Mouse (Mus musculus) hindbrain, embryonic 11.5 days (tissue): ENCODE results near the gene Mavs. TPM values are rescaled to one million over a fixed set of nuclear protein-coding genes. Genes with fewer than 3 reads are reported as not detected.

Source experiments
- ATAC-seq: fragments of 200-750 bp; cut with Nextera tagmentation; 2 replicates; pipeline ENCODE4 v1.8.0; 2017; ENCODE audit warnings: mild to moderate bottlenecking, moderate TSS enrichment, moderate library complexity; ENCODE audit not compliant: low FRiP score
- DNase-seq: peaks from one replicate; pipeline ENCODE4 v3.0.0-alpha.2; 2015; ENCODE audit warnings: low spot score
- H3K27ac ChIP-seq: fragments of 300-500 bp; sonication (generic); 2 replicates; pipeline ENCODE4 v1.5.1; 2014; ENCODE audit warnings: mild to moderate bottlenecking, low read depth, low read length
- H3K27me3 ChIP-seq: fragments of 300-500 bp; sonication (generic); 2 replicates; pipeline ENCODE4 v1.6.1; 2014; ENCODE audit warnings: mild to moderate bottlenecking, low read length, moderate library complexity, mixed read lengths; ENCODE audit not compliant: control insufficient read depth, insufficient read depth
- H3K36me3 ChIP-seq: fragments of 300-500 bp; sonication (generic); 2 replicates; pipeline ENCODE4 v1.6.1; 2014; ENCODE audit warnings: mild to moderate bottlenecking, low read length, moderate library complexity, mixed read lengths; ENCODE audit not compliant: control insufficient read depth, insufficient read depth
- H3K4me1 ChIP-seq: fragments of 300-500 bp; sonication (generic); replicated peaks from 2 replicates; pipeline ENCODE4 v1.6.1; 2014; ENCODE audit warnings: low read length, mixed read lengths; ENCODE audit not compliant: control insufficient read depth, insufficient read depth
- H3K4me2 ChIP-seq: fragments of 300-500 bp; sonication (generic); replicated peaks from 2 replicates; pipeline ENCODE4 v1.6.1; 2014; ENCODE audit warnings: mild to moderate bottlenecking, low read depth, low read length
- H3K4me3 ChIP-seq: fragments of 300-500 bp; sonication (generic); 2 replicates; pipeline ENCODE4 v1.5.1; 2014; ENCODE audit warnings: low read depth, low read length
- H3K9ac ChIP-seq: fragments of 300-500 bp; sonication (generic); 2 replicates; pipeline ENCODE4 v1.6.1; 2014; ENCODE audit warnings: low read depth, low read length
- H3K9me3 ChIP-seq: fragments of 300-500 bp; sonication (generic); 2 replicates; pipeline ENCODE4 v1.6.1; 2016; ENCODE audit warnings: low read length; ENCODE audit not compliant: control insufficient read depth
- WGBS: fragments of 180-500 bp; shearing (Covaris S2); extraction: QIAGEN DNeasy Blood & Tissue Kit; methylation state at CpG from one replicate; pipeline ENCODE4 v1.1.7; 2014; 5-methylcytosine and 5-hydroxymethylcytosine counted together
- polyA plus RNA-seq: library from polyadenylated mRNA; unstranded; fragments of >200 nt; fragmentation: Nextera tagmentation; extraction: Ambion mirVana; gene quantifications from 2 replicates; pipeline ENCODE4 v1.2.1, GENCODE M21; 2014

Mavs gene
- 8.7 and 10.7 TPM in 2 replicates for polyA plus RNA-seq

DNA sequence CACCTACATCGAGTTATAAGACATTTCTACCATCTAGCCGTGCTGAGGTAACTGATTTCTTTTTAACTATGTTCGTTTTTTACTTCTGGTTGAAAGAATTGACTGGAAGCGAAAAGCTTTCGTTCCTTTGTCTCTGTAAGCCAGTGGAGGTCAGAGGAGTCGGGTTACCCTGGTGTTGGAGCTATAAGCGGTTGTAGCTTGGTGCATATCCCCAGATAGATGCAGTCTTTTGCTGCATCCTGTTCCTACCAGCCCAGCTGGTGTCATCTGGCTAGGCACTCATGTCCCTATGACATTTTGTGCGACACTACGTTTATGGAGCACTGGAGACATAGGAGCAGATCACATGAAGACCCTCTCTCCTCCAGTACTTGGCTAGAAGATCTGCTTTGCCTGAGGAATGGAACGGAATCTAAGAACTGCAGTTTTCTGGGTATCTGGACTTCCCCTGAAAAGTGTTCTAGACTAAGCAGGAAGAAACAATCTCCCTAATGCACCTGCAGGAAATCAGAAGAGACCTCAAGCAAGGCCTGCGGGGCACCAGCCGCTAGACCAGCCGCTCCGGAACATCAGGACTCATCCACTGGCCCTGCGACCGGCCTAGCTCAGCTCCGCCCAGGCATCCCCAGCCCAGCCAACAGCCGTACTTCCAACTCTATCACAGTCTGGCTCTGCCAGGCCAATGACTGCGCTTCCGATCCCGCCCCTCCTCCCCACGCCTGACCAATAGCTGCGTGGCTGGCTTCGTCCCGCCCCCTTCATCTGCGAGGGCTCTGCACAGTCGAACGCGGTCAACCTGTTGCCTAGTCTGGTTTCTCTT, at the start of gene Mavs:
Mavs (plus strand) TSS at position 757 of the 820 bp plus-strand sequence.
- H3K9ac ChIP-seq: peak within 1 kb of the TSS; percentile 73
- H3K4me1 ChIP-seq: peaks cover 5% of the 10 kb centered on the region; the same call in 1 of the 2 replicates
- 8% methylated on average over 29 of the region's 29 CpGs for WGBS
- peak within 1 kb of the TSS; percentile 84 for H3K4me2 ChIP-seq
- H3K36me3 ChIP-seq: no peaks in the 10 kb centered on the region
- peak within 1 kb of the TSS; percentile 10; the same call in 1 of the 2 replicates for H3K27ac ChIP-seq
- peak within 1 kb of the TSS; percentile 53 for H3K4me3 ChIP-seq
- H3K27me3 ChIP-seq: no peaks in the 10 kb centered on the region
- DNase-seq: peak; percentile 94
- ATAC-seq: peak; percentile 100
- no peaks in the 10 kb centered on the region for H3K9me3 ChIP-seq

DNA sequence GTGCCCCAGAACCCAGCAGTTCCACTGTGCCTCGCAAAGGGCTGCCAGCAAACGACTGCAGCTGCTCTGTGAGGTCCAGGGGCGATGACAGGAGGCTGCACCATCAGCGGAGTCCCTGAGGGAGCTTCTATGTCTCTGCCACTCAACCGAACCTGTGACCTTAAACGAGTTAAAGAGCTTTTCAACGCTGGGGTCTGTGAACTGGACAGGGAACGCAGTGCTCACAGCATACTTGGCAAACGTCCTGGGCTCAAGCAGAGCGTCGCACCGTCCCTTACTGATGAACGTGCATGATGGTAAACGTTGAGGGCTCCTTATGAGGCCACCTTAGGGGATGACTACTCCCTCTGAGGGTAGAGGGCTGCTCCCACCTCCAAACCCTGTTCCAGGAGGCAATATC, 47.5 kb upstream of the Mavs start:
- Histone ChIP-seq H3K36me3 (no peaks in the 10 kb centered on the region), H3K9ac (peak overlapping the region; percentile 89; the same call in 1 of the 2 replicates), H3K4me2 (peak overlapping the region; percentile 80), H3K4me1 (peaks cover 11% of the 10 kb centered on the region), H3K4me3 (peak overlapping the region; percentile 72), H3K27ac (peak overlapping the region; percentile 80; the same call in 1 of the 2 replicates), H3K27me3 (no peaks in the 10 kb centered on the region; the same call in 1 of the 2 replicates), H3K9me3 (no peaks in the 10 kb centered on the region)
- DNase-seq: no peak
- WGBS: under 1% methylated on average over 14 of the region's 14 CpGs
- ATAC-seq: no peak

DNA sequence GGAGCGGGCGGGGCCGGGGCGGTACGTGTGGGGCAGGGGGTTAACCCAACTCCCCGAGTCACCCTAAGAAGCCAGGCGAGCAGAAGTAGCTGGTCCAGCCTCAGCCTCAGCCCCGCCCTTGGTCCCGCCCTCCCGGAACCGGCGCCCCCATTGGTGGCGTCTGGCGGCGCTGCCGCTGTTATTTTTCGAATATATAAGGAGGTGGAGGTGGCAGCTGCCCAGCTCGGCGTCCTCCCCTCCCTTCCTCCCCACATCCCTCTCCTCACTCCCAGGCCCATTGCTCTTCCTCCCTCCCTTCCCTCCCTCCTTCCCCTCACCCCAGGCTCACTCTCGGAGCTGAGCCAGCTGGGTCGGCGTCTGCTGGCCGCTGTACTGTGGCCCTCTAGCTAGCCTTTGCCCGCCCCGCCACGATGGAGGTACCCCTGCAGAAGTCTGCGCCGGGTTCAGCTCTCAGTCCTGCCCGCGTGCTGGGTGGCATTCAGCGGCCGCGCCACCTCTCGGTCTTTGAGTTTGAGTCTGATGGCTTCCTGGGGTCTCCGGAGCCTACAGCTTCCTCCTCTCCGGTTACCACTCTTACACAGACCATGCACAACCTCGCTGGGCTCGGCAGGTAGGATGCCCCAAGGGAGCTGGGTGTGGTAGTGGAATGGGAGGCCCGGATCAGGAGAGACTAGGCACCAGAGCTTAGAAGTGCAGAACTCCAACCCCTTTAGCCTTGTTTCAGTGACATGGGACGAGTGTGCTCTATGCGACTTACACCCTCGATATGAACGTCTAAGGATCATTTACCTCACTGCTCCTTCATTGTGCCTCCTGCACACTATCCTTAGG, 46.9 kb upstream of the Mavs start, which contains the start of the genes Cdc25b and Spef1:
Cdc25b (plus strand) TSS at position 179 of the 831 bp plus-strand sequence.
Spef1 (minus strand) TSS at position 512 of the 831 bp plus-strand sequence.
- Histone ChIP-seq H3K9ac (peak within 1 kb of the TSS; percentile 89), H3K4me1 (peaks cover 13% of the 10 kb centered on the region), H3K36me3 (no peaks in the 10 kb centered on the region), H3K27ac (peak within 1 kb of the TSS; percentile 80), H3K4me2 (peak within 1 kb of the TSS; percentile 80), H3K4me3 (peak within 1 kb of the TSS; percentile 72), H3K27me3 (no peaks in the 10 kb centered on the region; the same call in 1 of the 2 replicates), H3K9me3 (no peaks in the 10 kb centered on the region)
- peak; percentile 85 for ATAC-seq
- peak; percentile 89 for DNase-seq
- WGBS: 1% methylated on average over 38 of the region's 43 CpGs

DNA sequence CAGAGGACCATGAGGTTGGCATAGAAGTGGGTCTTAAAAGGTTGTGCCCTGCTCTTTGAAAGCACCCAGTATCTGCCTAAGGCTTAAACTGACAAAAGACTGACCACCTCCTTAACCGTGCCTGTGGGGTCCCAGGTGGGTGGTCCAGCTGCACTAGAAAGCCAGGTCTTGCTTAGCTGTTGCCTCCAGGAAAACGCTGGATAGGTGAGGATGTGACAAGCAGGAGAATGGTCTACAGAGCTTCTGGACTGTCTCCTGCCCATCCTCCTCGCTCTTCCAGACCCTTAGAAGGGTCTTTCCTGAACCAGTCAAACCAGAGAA, 46.3 kb upstream of the Mavs start:
- Histone ChIP-seq H3K27ac (0 out of 2 replicates have a peak overlapping the region, but pooled peaks have one; percentile 80), H3K9me3 (no peaks in the 10 kb centered on the region)

DNA sequence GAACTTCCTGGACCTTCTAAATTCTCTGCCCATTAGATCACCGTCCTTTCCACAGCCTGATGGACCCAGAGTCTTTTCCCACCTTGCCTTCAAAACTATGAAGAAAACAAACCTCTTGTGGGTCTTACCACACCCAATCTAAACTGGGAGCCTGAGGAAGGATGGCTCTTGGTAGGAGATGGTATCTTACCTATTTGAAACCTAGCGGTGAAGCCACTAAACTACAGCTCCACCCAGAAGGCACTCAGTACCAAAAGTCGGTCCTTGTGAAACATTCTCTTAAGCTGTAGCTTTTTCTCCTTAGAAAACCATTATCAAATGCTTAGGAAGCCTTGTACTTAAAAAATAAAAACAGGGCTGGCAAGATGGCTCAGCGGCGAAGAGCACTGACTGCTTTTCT, 45.6 kb upstream of the Mavs start:
- no peaks in the 10 kb centered on the region; the same call in 1 of the 2 replicates for H3K27me3 ChIP-seq
- H3K9ac ChIP-seq: no peak overlapping the region
- no peak overlapping the region for H3K27ac ChIP-seq
- no peaks in the 10 kb centered on the region for H3K9me3 ChIP-seq
- no peak for ATAC-seq
- H3K4me2 ChIP-seq: peak overlapping the region; percentile 80
- WGBS: 96% methylated on average over 5 of the region's 5 CpGs
- peak overlapping the region; percentile 72; the same call in 1 of the 2 replicates for H3K4me3 ChIP-seq
- DNase-seq: no peak
- H3K36me3 ChIP-seq: peaks cover 7% of the 10 kb centered on the region
- peaks cover 13% of the 10 kb centered on the region for H3K4me1 ChIP-seq

More for the DNA sequence above, 46.3 kb upstream of the Mavs start:
- Histone ChIP-seq H3K4me2 (peak overlapping the region; percentile 80), H3K27me3 (no peaks in the 10 kb centered on the region; the same call in 1 of the 2 replicates), H3K4me3 (peak overlapping the region; percentile 72), H3K4me1 (peaks cover 13% of the 10 kb centered on the region), H3K36me3 (no peaks in the 10 kb centered on the region), H3K9ac (peak overlapping the region; percentile 89)
- ATAC-seq (no peak), DNase-seq (peak; percentile 48)
- WGBS: 30% methylated on average over 3 of the region's 3 CpGs

DNA sequence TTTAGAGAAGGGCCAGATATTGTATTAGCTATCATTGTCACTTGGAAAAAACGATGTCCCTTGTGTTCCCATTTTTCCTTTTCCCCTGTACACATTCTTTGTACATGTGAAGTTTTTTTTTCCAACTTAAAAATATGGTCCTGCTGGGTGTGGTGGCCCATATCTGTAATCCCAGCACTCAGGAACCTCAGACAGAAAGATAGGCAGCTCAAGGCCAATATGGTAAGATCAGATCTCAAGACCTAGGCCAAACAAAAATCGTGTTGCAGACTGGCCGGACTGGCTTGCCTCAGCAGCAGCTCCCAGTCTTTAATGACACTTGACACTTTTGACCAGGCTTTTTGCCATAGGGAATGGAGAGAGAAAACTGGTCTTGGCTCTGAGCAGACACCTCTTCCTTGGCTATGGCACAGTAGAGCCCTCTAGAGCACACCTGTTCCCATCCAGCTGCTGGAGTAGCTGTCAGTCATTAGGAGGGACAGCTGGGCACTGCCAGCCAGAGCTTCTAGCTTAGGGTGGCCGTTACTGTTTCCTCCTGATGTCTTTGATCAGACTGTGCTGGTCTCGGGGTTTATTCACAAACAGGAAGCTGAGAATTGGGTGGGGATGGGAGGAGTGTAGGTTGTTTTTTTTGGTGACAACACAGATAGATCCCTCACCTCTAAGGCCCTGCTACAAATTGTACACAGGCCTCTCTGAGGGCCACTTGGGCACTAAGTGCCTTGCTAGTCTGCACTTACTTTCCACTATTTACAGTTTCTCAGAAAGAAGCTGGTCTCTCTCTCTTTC, 44.1 kb upstream of the Mavs start:
- WGBS: 41% methylated on average over 5 of the region's 5 CpGs
- Histone ChIP-seq H3K4me2 (peak overlapping the region; percentile 1), H3K36me3 (peaks cover 16% of the 10 kb centered on the region), H3K27ac (peak overlapping the region; percentile 89), H3K4me3 (no peak overlapping the region), H3K9ac (no peak overlapping the region), H3K27me3 (no peaks in the 10 kb centered on the region; the same call in 1 of the 2 replicates), H3K9me3 (no peaks in the 10 kb centered on the region), H3K4me1 (peaks cover 13% of the 10 kb centered on the region)
- DNase-seq: no peak
- ATAC-seq: no peak

DNA sequence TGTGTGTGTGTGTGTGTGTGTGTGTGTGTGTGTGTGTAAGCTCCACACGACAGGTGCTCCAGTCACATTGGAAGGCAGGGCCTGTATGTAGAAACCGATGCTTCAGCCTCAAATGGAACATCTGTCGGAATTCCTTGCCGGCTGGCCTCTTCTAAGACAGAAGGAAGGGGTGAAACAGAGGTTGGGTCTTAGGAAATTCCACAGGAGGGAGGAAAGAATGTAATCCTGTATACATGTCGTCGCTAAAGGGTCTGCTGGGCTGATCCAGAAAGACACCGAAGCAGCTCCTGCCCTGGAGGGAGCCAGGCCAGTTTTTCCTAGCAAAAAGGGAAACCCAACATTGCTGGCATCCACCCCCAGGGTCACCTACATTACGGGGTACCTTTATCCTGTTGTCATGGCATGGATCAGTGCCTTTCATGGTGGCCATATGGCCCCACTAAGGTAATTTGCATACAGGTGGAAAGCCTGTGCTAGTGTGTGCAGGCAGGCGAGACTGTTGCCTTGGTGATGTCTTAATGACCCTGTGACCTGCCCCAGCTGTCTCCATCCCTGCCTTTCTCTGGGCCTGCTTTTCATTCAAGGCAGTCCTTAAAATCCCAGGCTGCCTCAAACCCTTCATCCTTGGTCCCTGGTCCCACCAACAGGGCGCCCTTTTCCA, 43.4 kb upstream of the Mavs start:
- H3K4me2 ChIP-seq: peak overlapping the region; percentile 23; the same call in 1 of the 2 replicates
- H3K27ac ChIP-seq: peak overlapping the region; percentile 89
- H3K36me3 ChIP-seq: peaks cover 17% of the 10 kb centered on the region
- H3K9ac ChIP-seq: no peak overlapping the region
- H3K27me3 ChIP-seq: no peaks in the 10 kb centered on the region; the same call in 1 of the 2 replicates
- ATAC-seq (peak; percentile 82), DNase-seq (peak; percentile 82)
- peaks cover 13% of the 10 kb centered on the region for H3K4me1 ChIP-seq
- WGBS: 14% methylated on average over 10 of the region's 10 CpGs
- H3K4me3 ChIP-seq: no peak overlapping the region
- H3K9me3 ChIP-seq: no peaks in the 10 kb centered on the region
